Mouse (Mus musculus) liver, embryonic 13.5 days (tissue): ENCODE data around the gene Smarca4. TPM values are rescaled to one million over a fixed set of nuclear protein-coding genes. Genes with fewer than 3 reads are reported as not detected.
"Not testable (repeated sequence)": the region's sequence is repeated elsewhere in the genome, so short reads cannot be mapped to it uniquely, and the experiment has no call there.

Source experiments
- ATAC-seq: fragments of 200-750 bp; cut with Nextera tagmentation; 2 replicates; pipeline ENCODE4 v1.8.0; 2017; ENCODE audit warnings: low read depth, mild to moderate bottlenecking, moderate number of reproducible peaks, moderate library complexity
- DNase-seq: peaks from one replicate; pipeline ENCODE4 v3.0.0; 2022
- H3K27ac ChIP-seq: fragments of 300-500 bp; sonication (generic); 2 replicates; pipeline ENCODE4 v1.5.1; 2015; ENCODE audit warnings: moderate library complexity, mild to moderate bottlenecking, inconsistent platforms
- H3K27me3 ChIP-seq: fragments of 300-500 bp; sonication (generic); 2 replicates; pipeline ENCODE4 v1.6.1; 2015; ENCODE audit warnings: mild to moderate bottlenecking, inconsistent platforms
- H3K36me3 ChIP-seq: fragments of 300-500 bp; sonication (generic); 2 replicates; pipeline ENCODE4 v1.6.1; 2015; ENCODE audit warnings: mild to moderate bottlenecking, inconsistent platforms
- H3K4me1 ChIP-seq: fragments of 300-500 bp; sonication (generic); replicated peaks from 2 replicates; pipeline ENCODE4 v1.6.1; 2015; ENCODE audit warnings: inconsistent platforms
- H3K4me2 ChIP-seq: fragments of 300-500 bp; sonication (generic); 2 replicates; pipeline ENCODE4 v1.6.1; 2015; ENCODE audit warnings: inconsistent platforms, mild to moderate bottlenecking, moderate library complexity
- H3K4me3 ChIP-seq: fragments of 300-500 bp; sonication (generic); replicated peaks from 2 replicates; pipeline ENCODE4 v1.5.1; 2015; ENCODE audit warnings: mild to moderate bottlenecking, inconsistent platforms
- H3K9ac ChIP-seq: fragments of 300-500 bp; sonication (generic); 2 replicates; pipeline ENCODE4 v1.6.1; 2015; ENCODE audit warnings: mild to moderate bottlenecking, inconsistent platforms
- H3K9me3 ChIP-seq: fragments of 300-500 bp; sonication (generic); replicated peaks from 2 replicates; pipeline ENCODE4 v1.6.1; 2016; ENCODE audit warnings: inconsistent platforms
- WGBS: fragments of 180-500 bp; shearing (Covaris S2); methylation state at CpG from one replicate; pipeline ENCODE4 v1.1.7; 2015; ENCODE audit not compliant: insufficient replicate concordance; 5-methylcytosine and 5-hydroxymethylcytosine counted together
- polyA plus RNA-seq: library from polyadenylated mRNA; unstranded; fragments of >200 nt; fragmentation: Nextera tagmentation; extraction: Ambion mirVana; gene quantifications from 2 replicates; pipeline ENCODE4 v1.2.1, GENCODE M21; 2015

Gene Smarca4
- polyA plus RNA-seq, 1 experiment from 2014 or later = 26.5 TPM

GRCm38 (mm10) chr9:21694071-21694470, 78.1 kb downstream of the Smarca4 start:
- H3K4me3 ChIP-seq = no peak overlapping the region
- no peak for DNase-seq
- peaks cover 88% of the 10 kb centered on the region for H3K36me3 ChIP-seq
- H3K4me1 ChIP-seq = peaks cover 6% of the 10 kb centered on the region; the same call in 1 of the 2 replicates
- no peak for ATAC-seq
- no peaks in the 10 kb centered on the region for H3K9me3 ChIP-seq
- H3K27ac ChIP-seq = no peak overlapping the region
- no peak overlapping the region for H3K4me2 ChIP-seq
- H3K27me3 ChIP-seq = no peaks in the 10 kb centered on the region
- no peak overlapping the region for H3K9ac ChIP-seq

- H3K9me3 ChIP-seq = no peaks in the 10 kb centered on the region
- ATAC-seq (no peak), DNase-seq (no peak)
- H3K27me3 ChIP-seq = no peaks in the 10 kb centered on the region
- WGBS = 78% methylated on average over 5 of the region's 5 CpGs
- no peak overlapping the region for H3K27ac ChIP-seq
- H3K9ac ChIP-seq = no peak overlapping the region
- no peak overlapping the region for H3K4me2 ChIP-seq
- H3K4me3 ChIP-seq = no peak overlapping the region
- peaks cover 88% of the 10 kb centered on the region for H3K36me3 ChIP-seq
- H3K4me1 ChIP-seq = no peaks in the 10 kb centered on the region
These were observed 79.3 kb downstream of the Smarca4 start for GRCm38 (mm10) chr9:21695229-21695792.

- Histone ChIP-seq H3K9me3 (no peaks in the 10 kb centered on the region), H3K27ac (no peak overlapping the region), H3K36me3 (peaks cover 92% of the 10 kb centered on the region), H3K4me3 (no peak overlapping the region), H3K9ac (no peak overlapping the region), H3K4me1 (no peaks in the 10 kb centered on the region), H3K27me3 (no peaks in the 10 kb centered on the region), H3K4me2 (no peak overlapping the region)
- DNase-seq (no peak), ATAC-seq (no peak)
- WGBS = 71% methylated on average over 6 of the region's 6 CpGs
These were observed 81.2 kb downstream of the Smarca4 start for GRCm38 (mm10) chr9:21697121-21697520.

- H3K9ac ChIP-seq, H3K27ac ChIP-seq, H3K4me1 ChIP-seq, H3K4me2 ChIP-seq, ATAC-seq, DNase-seq, H3K4me3 ChIP-seq, H3K27me3 ChIP-seq, H3K9me3 ChIP-seq: not testable (repeated sequence)
- 83% methylated on average over 6 of the region's 6 CpGs for WGBS
- H3K36me3 ChIP-seq = peaks cover 92% of the 10 kb centered on the region
These were observed 83.3 kb downstream of the Smarca4 start for GRCm38 (mm10) chr9:21699280-21699679.

GRCm38 (mm10) chr9:21701091-21701490, 85.1 kb downstream of the Smarca4 start:
- Histone ChIP-seq H3K36me3 (peaks cover 89% of the 10 kb centered on the region), H3K4me1 (no peaks in the 10 kb centered on the region), H3K27me3 (no peaks in the 10 kb centered on the region), H3K4me2 (no peak overlapping the region), H3K27ac (no peak overlapping the region), H3K4me3 (no peak overlapping the region), H3K9me3 (no peaks in the 10 kb centered on the region), H3K9ac (no peak overlapping the region)
- no peak for ATAC-seq
- no peak for DNase-seq
- WGBS = 91% methylated on average over 14 of the region's 14 CpGs

DNA sequence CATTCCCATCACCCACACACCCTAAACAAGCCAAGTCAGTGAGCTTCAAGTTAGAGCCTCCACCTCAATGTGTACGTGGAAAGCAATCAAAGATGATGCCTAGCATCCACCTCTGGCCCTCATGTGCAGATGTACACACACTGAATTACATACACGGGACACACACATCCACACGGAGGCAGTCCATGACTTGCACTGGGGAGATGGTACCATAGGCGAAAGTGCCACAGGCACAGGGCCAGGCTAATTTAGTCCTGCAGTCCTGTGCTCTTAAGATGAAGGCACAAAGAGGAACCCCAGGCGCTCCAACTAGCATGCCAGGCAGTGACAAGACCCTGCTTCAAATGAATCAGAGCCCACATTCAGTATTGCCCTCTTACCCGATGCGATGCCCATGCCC, 87.5 kb downstream of the Smarca4 start:
- no peaks in the 10 kb centered on the region for H3K4me1 ChIP-seq
- DNase-seq = no peak
- no peak overlapping the region for H3K9ac ChIP-seq
- H3K4me2 ChIP-seq = no peak overlapping the region
- no peak overlapping the region for H3K27ac ChIP-seq
- no peaks in the 10 kb centered on the region for H3K27me3 ChIP-seq
- H3K4me3 ChIP-seq = no peak overlapping the region
- H3K9me3 ChIP-seq = no peaks in the 10 kb centered on the region
- peaks cover 82% of the 10 kb centered on the region for H3K36me3 ChIP-seq
- WGBS = 91% methylated on average over 7 of the region's 7 CpGs
- no peak for ATAC-seq

- Histone ChIP-seq H3K4me3 (no peak overlapping the region), H3K4me1 (no peaks in the 10 kb centered on the region), H3K4me2 (no peak overlapping the region), H3K27me3 (no peaks in the 10 kb centered on the region), H3K9ac (no peak overlapping the region), H3K27ac (no peak overlapping the region), H3K36me3 (peaks cover 67% of the 10 kb centered on the region), H3K9me3 (no peaks in the 10 kb centered on the region)
- no peak for ATAC-seq
- WGBS = 75% methylated on average over 4 of the region's 4 CpGs
- no peak for DNase-seq
These were observed 90.1 kb downstream of the Smarca4 start for GRCm38 (mm10) chr9:21706085-21706484.

DNA sequence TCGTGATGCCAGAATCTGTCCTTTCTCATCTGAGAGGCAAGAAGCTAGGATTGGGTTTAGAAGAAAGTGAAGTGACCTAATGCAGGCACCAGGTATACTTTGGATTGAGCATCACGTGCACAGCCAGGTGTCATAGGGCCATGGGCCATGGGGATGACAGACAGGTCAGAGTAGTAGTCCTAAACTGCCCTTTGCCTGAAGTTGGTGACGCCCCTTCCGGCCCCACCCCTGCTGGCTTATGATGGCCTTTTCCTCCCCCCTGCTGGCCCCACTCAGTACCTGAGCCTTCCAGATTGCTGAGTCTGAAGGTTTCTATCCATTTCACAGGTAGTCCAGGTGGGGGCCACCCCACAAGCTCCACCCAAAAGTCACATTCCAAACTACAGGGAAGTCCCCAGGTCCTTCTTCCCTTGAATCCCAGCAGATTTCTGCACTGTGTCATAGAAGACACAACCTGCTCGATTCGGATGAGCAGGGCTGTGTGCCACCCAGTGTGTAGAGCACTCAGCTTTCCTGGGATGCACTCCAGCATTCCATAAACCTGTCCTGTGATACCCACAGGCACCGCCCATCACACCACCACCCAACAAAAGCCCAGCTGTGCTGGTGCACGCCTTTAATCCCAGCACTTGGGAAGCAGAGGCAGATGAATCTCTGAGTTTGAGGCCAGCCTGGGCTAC, 90.8 kb downstream of the Smarca4 start:
- H3K27ac ChIP-seq = no peak overlapping the region

GRCm38 (mm10) chr9:21709340-21709739, 93.4 kb downstream of the Smarca4 start:
- Histone ChIP-seq H3K4me3 (no peak overlapping the region), H3K9ac (no peak overlapping the region), H3K4me2 (no peak overlapping the region), H3K4me1 (no peaks in the 10 kb centered on the region), H3K27me3 (no peaks in the 10 kb centered on the region), H3K27ac (no peak overlapping the region), H3K9me3 (no peaks in the 10 kb centered on the region), H3K36me3 (peaks cover 35% of the 10 kb centered on the region)
- WGBS = 73% methylated on average over 3 of the region's 3 CpGs
- ATAC-seq (no peak), DNase-seq (no peak)

More for the DNA sequence above, 90.8 kb downstream of the Smarca4 start:
- no peak overlapping the region for H3K9ac ChIP-seq
- H3K4me2 ChIP-seq = no peak overlapping the region
- H3K9me3 ChIP-seq = no peaks in the 10 kb centered on the region
- 83% methylated on average over 8 of the region's 8 CpGs for WGBS
- H3K36me3 ChIP-seq = peaks cover 61% of the 10 kb centered on the region
- no peaks in the 10 kb centered on the region for H3K4me1 ChIP-seq
- DNase-seq = no peak
- H3K4me3 ChIP-seq = no peak overlapping the region
- peak; percentile 43; the same call in 1 of the 2 replicates for ATAC-seq
- H3K27me3 ChIP-seq = no peaks in the 10 kb centered on the region

GRCm38 (mm10) chr9:21715298-21715697, 99.3 kb downstream of the Smarca4 start:
- Histone ChIP-seq H3K36me3 (no peaks in the 10 kb centered on the region), H3K4me1 (peaks cover 37% of the 10 kb centered on the region), H3K4me3 (no peak overlapping the region), H3K9me3 (no peaks in the 10 kb centered on the region), H3K27me3 (no peaks in the 10 kb centered on the region), H3K4me2 (0 out of 2 replicates have a peak overlapping the region, but pooled peaks have one; percentile 2), H3K9ac (peak overlapping the region; percentile 38; the same call in 1 of the 2 replicates), H3K27ac (peak overlapping the region; percentile 68)
- DNase-seq (peak; percentile 72), ATAC-seq (peak; percentile 98)
- 6% methylated on average over 4 of the region's 4 CpGs for WGBS

GRCm38 (mm10) chr9:21717015-21717414, 101.0 kb downstream of the Smarca4 start:
- 55% methylated on average over 2 of the region's 2 CpGs for WGBS
- Histone ChIP-seq H3K36me3 (no peaks in the 10 kb centered on the region), H3K27ac (0 out of 2 replicates have a peak overlapping the region, but pooled peaks have one; percentile 2), H3K27me3 (no peaks in the 10 kb centered on the region), H3K4me3 (no peak overlapping the region), H3K9ac (no peak overlapping the region), H3K4me1 (peaks cover 39% of the 10 kb centered on the region), H3K4me2 (no peak overlapping the region), H3K9me3 (no peaks in the 10 kb centered on the region)
- ATAC-seq (no peak), DNase-seq (no peak)

GRCm38 (mm10) chr9:21721036-21721435, 105.1 kb downstream of the Smarca4 start:
- peak overlapping the region; percentile 95; the same call in 1 of the 2 replicates for H3K27ac ChIP-seq

More at GRCm38 (mm10) chr9:21721036-21721435, 105.1 kb downstream of the Smarca4 start:
- peaks cover 4% of the 10 kb centered on the region; the same call in 1 of the 2 replicates for H3K36me3 ChIP-seq
- no peak overlapping the region for H3K9ac ChIP-seq
- no peak overlapping the region for H3K4me2 ChIP-seq
- 77% methylated on average over 2 of the region's 2 CpGs for WGBS
- H3K9me3 ChIP-seq = no peaks in the 10 kb centered on the region
- DNase-seq (no peak), ATAC-seq (no peak)
- no peak overlapping the region for H3K4me3 ChIP-seq
- H3K4me1 ChIP-seq = peaks cover 57% of the 10 kb centered on the region
- no peaks in the 10 kb centered on the region for H3K27me3 ChIP-seq
